Comparison of ENCODE assay signal across 8 mouse cellular contexts in the genomic region with DNA sequence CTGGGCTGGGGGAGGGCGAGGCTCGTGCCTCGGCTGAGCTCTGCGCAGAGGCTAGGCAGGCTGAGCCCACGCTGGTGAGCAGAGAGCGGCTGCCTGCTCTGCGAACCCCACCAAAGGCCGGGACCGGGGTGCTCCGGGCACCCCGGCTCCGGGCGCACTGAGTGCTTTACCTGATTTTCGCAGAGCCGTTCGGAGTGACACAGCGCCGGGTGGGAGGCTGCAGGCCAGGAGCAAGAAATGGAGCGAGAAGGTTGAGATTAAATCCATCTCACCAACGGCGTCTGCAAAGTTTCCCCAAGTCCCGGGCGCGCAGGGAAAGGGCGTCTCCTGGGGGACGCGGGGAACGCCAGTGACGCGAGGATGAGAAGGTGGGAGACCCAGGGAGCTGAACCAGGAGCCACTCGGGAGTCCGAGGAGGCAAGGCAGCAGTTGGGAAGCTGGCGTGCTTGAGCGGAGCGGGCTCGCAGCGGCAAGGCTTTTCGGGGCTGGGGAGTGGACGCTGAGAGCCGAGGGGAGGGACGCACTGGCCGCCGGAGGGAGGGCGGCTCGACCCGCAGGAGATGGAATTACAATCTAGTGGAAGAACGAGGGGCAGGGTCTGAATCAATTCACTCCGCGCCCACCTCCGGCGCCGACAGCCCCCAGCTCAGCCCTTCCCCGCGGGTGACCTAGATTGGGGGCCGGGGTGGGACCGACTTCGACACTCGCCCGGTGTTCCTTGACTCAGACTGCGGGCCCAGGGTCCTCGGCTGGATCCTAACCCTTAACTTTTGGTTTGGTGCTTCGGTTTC. TPM values are rescaled to one million over a fixed set of nuclear protein-coding genes. Genes with fewer than 3 reads are reported as not detected.
DNase-seq lines count a peak whose midpoint lies in the region; ATAC-seq and TF ChIP-seq lines count a peak whose summit lies in the region.

Egflam (minus strand) TSS at position 578 of the 791 bp plus-strand sequence.

- H3K9me3 ChIP-seq in forebrain, embryonic 16.5 days (ENCODE audit: control insufficient read depth, low read length) = no peaks in the 10 kb centered on the region
- H3K9me3 ChIP-seq in hindbrain, embryonic 15.5 days = no peaks in the 10 kb centered on the region
- no peaks in the 10 kb centered on the region for H3K9me3 ChIP-seq in lung, postnatal 0 days (ENCODE audit: low read length)

- peak; percentile 80 for ATAC-seq in forebrain, embryonic 16.5 days
- ATAC-seq in hindbrain, embryonic 15.5 days (ENCODE audit: low FRiP score, low read depth) = peak; percentile 73
- peak; percentile 63 for ATAC-seq in lung, postnatal 0 days

- H3K27me3 ChIP-seq in forebrain, embryonic 16.5 days (replicated peaks; ENCODE audit: control insufficient read depth, insufficient read depth, low read length) = peaks cover 6% of the 10 kb centered on the region
- peaks cover 16% of the 10 kb centered on the region; the same call in 1 of the 2 replicates for H3K27me3 ChIP-seq in hindbrain, embryonic 15.5 days
- no peaks in the 10 kb centered on the region for H3K27me3 ChIP-seq in lung, postnatal 0 days (replicated peaks; ENCODE audit: insufficient read depth, low read length)

- WGBS in forebrain, embryonic 16.5 days = 0% methylated on average over 62 of the region's 62 CpGs
- WGBS in hindbrain, embryonic 15.5 days = under 1% methylated on average over 60 of the region's 62 CpGs
- under 1% methylated on average over 62 of the region's 62 CpGs for WGBS in lung, postnatal 0 days

- peak within 1 kb of the TSS; percentile 47 for H3K4me3 ChIP-seq in forebrain, embryonic 16.5 days (replicated peaks; ENCODE audit: low read length)
- peak within 1 kb of the TSS; percentile 66 for H3K4me3 ChIP-seq in hindbrain, embryonic 15.5 days
- H3K4me3 ChIP-seq in lung, postnatal 0 days (ENCODE audit: low read depth, low read length) = peak within 1 kb of the TSS; percentile 56

- H3K36me3 ChIP-seq in forebrain, embryonic 16.5 days (ENCODE audit: control insufficient read depth, insufficient read depth) = no peaks in the 10 kb centered on the region
- H3K36me3 ChIP-seq in hindbrain, embryonic 15.5 days = no peaks in the 10 kb centered on the region
- no peaks in the 10 kb centered on the region for H3K36me3 ChIP-seq in lung, postnatal 0 days (ENCODE audit: insufficient read depth, low read length)

- TF ChIP-seq CTCF in lung, postnatal 0 days (IDR thresholded peaks at IDR 0.05) = no peak; the same call in 1 of the 2 replicates

- H3K9ac ChIP-seq in forebrain, embryonic 16.5 days (replicated peaks; ENCODE audit: low read depth, low read length) = peak within 1 kb of the TSS; percentile 45
- H3K9ac ChIP-seq in hindbrain, embryonic 15.5 days = peak within 1 kb of the TSS; percentile 59
- peak within 1 kb of the TSS; percentile 72 for H3K9ac ChIP-seq in lung, postnatal 0 days (replicated peaks; ENCODE audit: low read depth)

- H3K4me1 ChIP-seq in forebrain, embryonic 16.5 days (replicated peaks; ENCODE audit: control insufficient read depth, insufficient read depth, low read length) = peaks cover 12% of the 10 kb centered on the region
- peaks cover 10% of the 10 kb centered on the region for H3K4me1 ChIP-seq in hindbrain, embryonic 15.5 days (replicated peaks)
- peaks cover 7% of the 10 kb centered on the region; the same call in 1 of the 2 replicates for H3K4me1 ChIP-seq in lung, postnatal 0 days (ENCODE audit: insufficient read depth, low read depth, low read length)

- H3K4me2 ChIP-seq in forebrain, embryonic 16.5 days (ENCODE audit: low read length) = peak within 1 kb of the TSS; percentile 82
- peak within 1 kb of the TSS; percentile 100 for H3K4me2 ChIP-seq in hindbrain, embryonic 15.5 days
- peak within 1 kb of the TSS; percentile 94 for H3K4me2 ChIP-seq in lung, postnatal 0 days (replicated peaks; ENCODE audit: low read depth, low read length)

- H3K27ac ChIP-seq in forebrain, embryonic 16.5 days (ENCODE audit: low read length) = no peak within 1 kb of the TSS
- peak within 1 kb of the TSS; percentile 58 for H3K27ac ChIP-seq in hindbrain, embryonic 15.5 days (replicated peaks)
- peak within 1 kb of the TSS; percentile 85 for H3K27ac ChIP-seq in lung, postnatal 0 days (ENCODE audit: low read length)

- peak; percentile 27 to 39 for DNase-seq in cerebellum, postnatal 10 days
- no peak for DNase-seq in cerebellum, postnatal 36 days
- DNase-seq in R1 (ENCODE audit: low read depth, low spot score) = peak; percentile 48
- DNase-seq in lung, postnatal 0 days (ENCODE audit: low spot score) = peak; percentile 55
- peak; percentile 23 for DNase-seq in retina, postnatal 7 days (ENCODE audit: low read depth, low spot score)
- no peak for DNase-seq in cerebellum, adult 11-12 months

- TF ChIP-seq EP300 in lung, postnatal 0 days (IDR thresholded peaks at IDR 0.05) = no peak

RNA-seq across cellular contexts. Expression of gene Egflam, which starts in this region (rescaled TPM):
- polyA plus RNA-seq in forebrain, embryonic 16.5 days (2015; fragmentation: Nextera tagmentation; extraction: Ambion mirVana) = 5.8 and 7.7 TPM in 2 replicates
- polyA plus RNA-seq in hindbrain, embryonic 15.5 days (2015; fragmentation: Nextera tagmentation; extraction: Ambion mirVana) = 11.9 and 12.7 TPM in 2 replicates
- polyA plus RNA-seq in lung, postnatal 0 days (2015; fragmentation: Nextera tagmentation; extraction: Ambion mirVana) = 36.4 and 42.7 TPM in 2 replicates

Comparison
In these comparisons a context has a peak if more than half of its experiments do, and no peak if none do; other contexts are left out.
1. DNase-seq: peak in cerebellum, postnatal 10 days (2 of 2), R1 (single experiment), lung, postnatal 0 days (single experiment) and retina, postnatal 7 days (single experiment); none in cerebellum, postnatal 36 days (0 of 2) and cerebellum, adult 11-12 months (single experiment).
2. Peak in every context shown above with its lines, with median percentiles within 50 percentile points of each other: ATAC-seq, H3K4me2 ChIP-seq, H3K4me3 ChIP-seq and H3K9ac ChIP-seq.